Mouse (Mus musculus): ENCODE measurements at regions not wholly inside any gene's neighbourhood (a gene's known extent, or its start where the extent isn't known, plus 50 kb on each side); places are given as distances from the start of the nearest gene placed in this dataset.

DNA sequence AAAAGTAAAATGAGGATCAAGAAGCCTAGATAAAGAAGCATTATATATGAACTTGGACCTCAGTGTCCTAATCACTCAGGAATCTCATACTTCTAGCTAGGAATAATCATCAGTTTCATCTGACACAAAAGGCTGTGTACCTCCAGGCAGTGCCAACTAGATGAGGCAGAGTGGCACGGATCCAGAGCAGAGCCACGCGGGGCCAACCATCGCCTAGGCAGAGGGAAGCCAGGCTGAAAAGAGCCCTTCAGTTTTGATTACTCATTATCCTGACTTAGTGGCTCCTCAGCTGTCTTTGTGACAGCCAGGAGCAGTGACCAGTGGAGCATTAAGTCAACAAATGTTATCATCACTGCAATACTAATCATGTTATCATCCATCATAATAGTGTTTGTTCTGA is 557.9 kb upstream of the Rps6ka3 start:
- Histone ChIP-seq H3K9ac (ENCODE audit: low read depth, low read length) (no peak overlapping the region), H3K9me3 (ENCODE audit: control insufficient read depth, low read length) (no peaks in the 10 kb centered on the region), H3K4me2 (replicated peaks; ENCODE audit: low read depth, low read length) (no peak overlapping the region), H3K4me3 (ENCODE audit: low read depth, low read length) (no peak overlapping the region), H3K4me1 (replicated peaks; ENCODE audit: control insufficient read depth, insufficient read depth, low read length) (no peaks in the 10 kb centered on the region), H3K27me3 (ENCODE audit: control insufficient read depth, insufficient read depth, low read length) (no peaks in the 10 kb centered on the region), H3K36me3 (ENCODE audit: control insufficient read depth, insufficient read depth, low read length) (no peaks in the 10 kb centered on the region), H3K27ac (ENCODE audit: low read depth, low read length) (no peak overlapping the region)
- WGBS = 89% methylated on average over 4 of the region's 4 CpGs
- no peak for ATAC-seq (ENCODE audit: low FRiP score)
- no peak for DNase-seq (ENCODE audit: low spot score)

DNA sequence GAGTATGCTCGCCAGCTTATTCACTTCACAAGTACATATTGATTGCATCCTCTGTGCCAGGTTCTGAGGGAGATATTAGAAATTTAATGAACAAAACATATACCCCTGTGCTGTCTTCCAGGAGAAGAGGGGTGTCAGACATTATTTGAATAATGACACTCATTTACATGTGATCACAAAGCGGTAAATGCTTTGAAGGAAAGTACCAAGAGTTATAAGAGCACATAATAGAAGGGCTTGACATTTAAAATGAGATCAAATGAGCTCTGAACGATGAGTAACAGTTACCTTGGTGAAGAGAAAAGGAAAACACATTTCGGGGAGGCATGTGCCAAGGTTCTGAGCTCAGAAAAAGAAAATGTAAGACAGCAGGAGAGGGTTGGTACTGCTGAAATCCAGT is 553.9 kb upstream of the Rps6ka3 start:
- no peak overlapping the region for H3K4me2 ChIP-seq (replicated peaks; ENCODE audit: low read depth, low read length)
- H3K4me3 ChIP-seq (ENCODE audit: low read depth, low read length) = no peak overlapping the region
- 69% methylated on average over 4 of the region's 4 CpGs for WGBS
- H3K27me3 ChIP-seq (ENCODE audit: control insufficient read depth, insufficient read depth, low read length) = no peaks in the 10 kb centered on the region
- no peak overlapping the region for H3K9ac ChIP-seq (ENCODE audit: low read depth, low read length)
- no peaks in the 10 kb centered on the region for H3K4me1 ChIP-seq (replicated peaks; ENCODE audit: control insufficient read depth, insufficient read depth, low read length)
- H3K27ac ChIP-seq (ENCODE audit: low read depth, low read length) = no peak overlapping the region
- no peaks in the 10 kb centered on the region for H3K36me3 ChIP-seq (ENCODE audit: control insufficient read depth, insufficient read depth, low read length)
- no peak for DNase-seq (ENCODE audit: low spot score)
- no peak for ATAC-seq (ENCODE audit: low FRiP score)
- no peaks in the 10 kb centered on the region for H3K9me3 ChIP-seq (ENCODE audit: control insufficient read depth, low read length)

DNA sequence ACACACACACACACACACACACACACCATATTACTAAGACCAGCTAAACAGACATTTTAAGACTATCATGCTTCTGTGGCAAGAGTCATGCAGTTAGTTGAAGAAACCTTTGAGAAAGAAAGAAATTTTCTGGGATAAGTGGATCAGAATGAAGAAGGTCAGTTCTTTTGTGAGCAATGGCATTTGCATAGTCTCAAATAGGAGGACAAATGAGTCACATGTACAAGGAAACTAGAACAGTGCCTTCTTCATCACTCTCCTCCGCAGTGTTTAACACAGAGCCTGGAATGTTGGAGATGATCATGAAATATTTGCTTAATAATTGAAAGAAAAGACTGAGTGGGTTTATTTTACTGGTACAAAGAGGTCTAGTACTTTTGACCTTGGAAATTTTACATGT is 515.9 kb upstream of the Rps6ka3 start:
- Histone ChIP-seq H3K36me3 (ENCODE audit: control insufficient read depth, insufficient read depth, low read length) (no peaks in the 10 kb centered on the region), H3K27me3 (ENCODE audit: control insufficient read depth, insufficient read depth, low read length) (no peaks in the 10 kb centered on the region), H3K4me1 (replicated peaks; ENCODE audit: control insufficient read depth, insufficient read depth, low read length) (no peaks in the 10 kb centered on the region), H3K9me3 (ENCODE audit: control insufficient read depth, low read length) (no peaks in the 10 kb centered on the region), H3K9ac (ENCODE audit: low read depth, low read length) (no peak overlapping the region), H3K27ac (ENCODE audit: low read depth, low read length) (no peak overlapping the region), H3K4me2 (replicated peaks; ENCODE audit: low read depth, low read length) (no peak overlapping the region), H3K4me3 (ENCODE audit: low read depth, low read length) (no peak overlapping the region)
- DNase-seq (ENCODE audit: low spot score) (no peak), ATAC-seq (ENCODE audit: low FRiP score) (no peak)
- 87% methylated on average over 1 of the region's 1 CpGs for WGBS

DNA sequence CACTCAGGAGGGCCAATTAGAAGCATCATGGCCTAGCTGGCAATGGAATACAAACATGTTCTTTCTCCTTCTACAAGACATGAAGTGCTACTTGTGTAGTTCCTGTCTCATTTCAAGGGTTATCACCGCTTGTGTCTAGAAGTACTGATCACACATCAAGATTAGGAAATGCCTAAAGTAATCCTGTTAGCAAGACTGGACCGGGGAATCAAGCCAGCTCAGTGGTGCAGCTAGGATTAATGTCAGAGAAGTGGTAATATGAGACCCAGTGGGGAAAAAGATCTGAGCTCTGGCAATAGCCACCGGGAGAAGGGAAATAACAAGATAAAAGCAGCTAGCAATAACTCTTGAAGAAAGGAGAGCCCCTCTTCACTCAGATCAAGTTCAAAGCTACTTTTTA is 506.7 kb upstream of the Rps6ka3 start:
- DNase-seq (ENCODE audit: low spot score) = no peak
- Histone ChIP-seq H3K9me3 (ENCODE audit: control insufficient read depth, low read length) (no peaks in the 10 kb centered on the region), H3K27me3 (ENCODE audit: control insufficient read depth, insufficient read depth, low read length) (no peaks in the 10 kb centered on the region), H3K4me2 (replicated peaks; ENCODE audit: low read depth, low read length) (no peak overlapping the region), H3K9ac (ENCODE audit: low read depth, low read length) (no peak overlapping the region), H3K4me1 (replicated peaks; ENCODE audit: control insufficient read depth, insufficient read depth, low read length) (no peaks in the 10 kb centered on the region), H3K27ac (ENCODE audit: low read depth, low read length) (no peak overlapping the region), H3K4me3 (ENCODE audit: low read depth, low read length) (no peak overlapping the region), H3K36me3 (ENCODE audit: control insufficient read depth, insufficient read depth, low read length) (no peaks in the 10 kb centered on the region)
- WGBS = 65% methylated on average over 3 of the region's 3 CpGs
- no peak for ATAC-seq (ENCODE audit: low FRiP score)

DNA sequence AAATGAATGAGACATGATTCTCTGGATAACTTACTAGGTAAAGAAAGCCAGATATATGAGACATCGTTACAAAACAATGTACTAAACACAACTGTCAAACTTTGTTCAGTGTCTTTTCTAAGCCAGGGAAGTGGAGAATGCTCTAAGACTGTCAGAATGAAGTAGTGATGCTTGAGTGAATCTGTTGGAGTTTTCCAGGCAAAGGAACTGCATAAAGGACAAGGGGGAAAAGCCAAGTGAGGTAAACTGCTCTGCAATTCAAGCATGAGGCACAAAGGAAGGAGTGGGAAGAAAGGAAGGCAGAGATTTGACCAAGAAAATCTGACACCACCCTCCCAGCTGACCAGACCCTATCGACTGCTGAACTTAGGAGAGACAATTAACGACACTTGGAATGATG is 500.3 kb upstream of the Rps6ka3 start:
- H3K9me3 ChIP-seq (ENCODE audit: control insufficient read depth, low read length) = no peaks in the 10 kb centered on the region
- DNase-seq (ENCODE audit: low spot score) = no peak
- no peak overlapping the region for H3K27ac ChIP-seq (ENCODE audit: low read depth, low read length)
- no peak overlapping the region for H3K4me3 ChIP-seq (ENCODE audit: low read depth, low read length)
- 78% methylated on average over 3 of the region's 3 CpGs for WGBS
- H3K4me1 ChIP-seq (replicated peaks; ENCODE audit: control insufficient read depth, insufficient read depth, low read length) = no peaks in the 10 kb centered on the region
- H3K4me2 ChIP-seq (replicated peaks; ENCODE audit: low read depth, low read length) = no peak overlapping the region
- no peak for ATAC-seq (ENCODE audit: low FRiP score)
- no peaks in the 10 kb centered on the region for H3K36me3 ChIP-seq (ENCODE audit: control insufficient read depth, insufficient read depth, low read length)
- no peak overlapping the region for H3K9ac ChIP-seq (ENCODE audit: low read depth, low read length)
- no peaks in the 10 kb centered on the region for H3K27me3 ChIP-seq (ENCODE audit: control insufficient read depth, insufficient read depth, low read length)

DNA sequence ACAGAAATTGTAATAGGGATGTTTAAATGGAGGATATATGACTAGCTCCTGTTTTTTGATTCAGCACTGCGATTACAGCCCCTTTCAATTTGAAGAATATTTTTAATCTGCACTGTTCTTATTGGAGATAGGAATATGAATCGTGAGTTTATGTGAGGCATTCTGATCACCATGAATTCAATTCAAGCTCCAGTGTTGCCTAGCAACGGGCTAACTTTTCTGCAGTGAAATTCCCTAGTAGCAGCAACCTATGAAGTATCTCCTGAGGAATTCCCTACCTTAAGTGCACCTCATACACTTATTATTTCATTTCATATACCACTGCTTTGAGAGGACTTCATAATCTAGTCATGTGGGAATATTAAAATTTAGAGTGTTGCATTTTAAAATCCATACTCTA is 465.4 kb upstream of the Rps6ka3 start:
- 76% methylated on average over 3 of the region's 3 CpGs for WGBS
- Histone ChIP-seq H3K9me3 (ENCODE audit: control insufficient read depth, low read length) (no peaks in the 10 kb centered on the region), H3K4me2 (replicated peaks; ENCODE audit: low read depth, low read length) (no peak overlapping the region), H3K27me3 (ENCODE audit: control insufficient read depth, insufficient read depth, low read length) (no peaks in the 10 kb centered on the region), H3K27ac (ENCODE audit: low read depth, low read length) (no peak overlapping the region), H3K4me1 (replicated peaks; ENCODE audit: control insufficient read depth, insufficient read depth, low read length) (no peaks in the 10 kb centered on the region), H3K36me3 (ENCODE audit: control insufficient read depth, insufficient read depth, low read length) (no peaks in the 10 kb centered on the region), H3K9ac (ENCODE audit: low read depth, low read length) (no peak overlapping the region), H3K4me3 (ENCODE audit: low read depth, low read length) (no peak overlapping the region)
- ATAC-seq (ENCODE audit: low FRiP score) (no peak), DNase-seq (ENCODE audit: low spot score) (peak; percentile 1)

DNA sequence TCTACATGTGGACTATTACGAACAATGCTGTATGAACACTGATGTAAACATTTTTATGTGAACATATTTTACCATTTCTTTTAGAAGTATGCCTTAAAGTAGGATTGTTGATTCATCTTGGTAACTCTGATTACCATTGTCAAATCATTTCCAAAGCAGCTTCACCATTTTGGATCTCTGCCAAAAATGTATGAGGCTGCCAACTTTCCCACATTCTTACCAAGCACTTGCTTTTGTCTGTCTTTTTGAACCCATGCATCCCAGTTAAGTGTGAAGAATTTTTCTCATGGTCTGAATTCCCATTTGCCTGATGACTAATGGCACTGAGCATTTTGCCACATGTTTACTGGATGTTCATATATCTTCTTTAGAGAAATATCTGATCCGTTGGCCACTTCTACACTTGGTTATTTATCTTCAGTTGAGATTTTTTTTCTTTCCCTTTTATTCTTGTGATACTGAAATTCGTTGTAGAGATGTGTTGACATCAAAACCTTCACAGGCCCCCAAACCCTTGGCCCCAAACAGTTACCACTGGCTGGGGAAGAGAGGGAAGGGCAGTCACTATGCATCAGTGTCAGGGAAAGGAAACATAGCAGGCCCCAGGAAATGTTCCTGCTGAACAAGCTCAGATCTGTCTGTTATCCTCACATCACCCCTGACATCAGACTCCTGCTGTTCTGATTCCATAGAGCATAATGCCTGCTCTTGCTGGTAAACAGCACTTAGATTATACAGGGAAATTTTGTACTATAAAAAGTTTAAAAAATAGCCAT is 464.2 kb upstream of the Rps6ka3 start:
- no peaks in the 10 kb centered on the region for H3K4me1 ChIP-seq (replicated peaks; ENCODE audit: control insufficient read depth, insufficient read depth, low read length)
- no peak overlapping the region for H3K4me3 ChIP-seq (ENCODE audit: low read depth, low read length)
- no peak for ATAC-seq (ENCODE audit: low FRiP score)
- no peak for DNase-seq (ENCODE audit: low spot score)
- no peaks in the 10 kb centered on the region for H3K36me3 ChIP-seq (ENCODE audit: control insufficient read depth, insufficient read depth, low read length)
- H3K9me3 ChIP-seq (ENCODE audit: control insufficient read depth, low read length) = no peaks in the 10 kb centered on the region
- no peak overlapping the region for H3K9ac ChIP-seq (ENCODE audit: low read depth, low read length)
- WGBS = 76% methylated on average over 3 of the region's 3 CpGs
- no peak overlapping the region for H3K4me2 ChIP-seq (replicated peaks; ENCODE audit: low read depth, low read length)
- H3K27me3 ChIP-seq (ENCODE audit: control insufficient read depth, insufficient read depth, low read length) = no peaks in the 10 kb centered on the region
- H3K27ac ChIP-seq (ENCODE audit: low read depth, low read length) = no peak overlapping the region
